Mouse (Mus musculus): ENCODE measurements around the gene Nus1. TPM values are rescaled to one million over a fixed set of nuclear protein-coding genes. Genes with fewer than 3 reads are reported as not detected.

The Nus1 gene
- polyA plus RNA-seq, 1 experiment, result 35.1 TPM

DNA sequence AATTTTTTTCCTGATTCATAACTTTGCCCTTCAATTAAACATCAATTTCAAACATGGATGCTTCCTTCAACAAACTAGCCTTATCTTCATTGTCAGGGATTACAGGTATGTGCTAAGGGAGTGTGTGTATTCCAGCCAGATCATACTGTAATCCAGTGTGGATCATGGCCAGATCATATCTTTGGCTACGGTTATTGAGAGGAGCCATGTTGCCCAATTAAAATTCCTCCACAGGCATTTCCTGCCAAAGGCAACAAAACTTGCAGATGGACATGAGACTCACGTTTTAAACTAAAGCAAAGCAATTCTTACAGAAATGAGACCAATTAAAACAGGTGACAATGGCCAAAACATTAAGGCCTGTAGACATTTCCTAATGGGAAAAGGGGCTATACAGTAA is 889 bp upstream of the Nus1 start:
- no peak for DNase-seq (ENCODE audit: extremely low spot score in 1 of 2, low spot score in 1 of 2)

DNA sequence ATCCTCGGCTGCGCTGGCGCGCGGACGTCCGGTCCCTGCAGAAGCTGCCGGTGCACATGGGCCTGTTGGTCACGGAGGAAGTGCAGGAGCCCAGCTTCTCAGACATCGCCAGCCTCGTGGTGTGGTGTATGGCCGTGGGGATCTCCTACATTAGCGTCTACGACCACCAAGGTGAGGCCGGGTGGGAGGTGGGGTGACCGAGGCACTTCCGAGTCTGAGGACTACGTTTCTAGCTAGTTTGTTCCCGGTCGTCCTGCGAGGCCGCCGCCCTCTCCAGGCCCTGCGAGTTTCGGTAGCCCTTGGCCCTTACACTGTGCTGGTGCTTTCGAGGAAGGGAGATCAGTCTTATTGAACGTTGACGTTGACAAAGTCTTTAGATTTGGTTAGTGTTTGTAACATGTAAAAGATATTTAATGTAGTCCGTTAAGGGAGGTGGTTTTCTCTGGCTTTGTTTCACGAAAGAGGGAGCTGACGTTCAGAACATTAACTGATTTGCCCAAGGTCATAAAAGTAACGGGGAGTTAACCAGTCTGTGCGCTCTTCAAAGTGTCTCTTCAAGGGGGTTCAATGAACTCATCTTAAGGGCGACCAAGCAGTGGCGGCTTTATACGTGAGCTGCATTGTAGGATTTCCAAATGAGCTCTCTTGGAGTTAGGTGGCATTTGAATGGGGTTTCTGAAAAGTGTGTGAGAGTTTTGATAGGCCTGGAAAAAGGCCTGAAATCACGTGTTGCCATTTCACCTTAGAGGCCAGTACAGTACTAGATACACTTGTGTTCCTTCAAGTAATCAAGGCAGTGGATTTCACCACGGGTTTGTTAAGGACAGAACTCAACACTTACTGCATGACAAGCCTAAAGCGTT is 882 bp downstream of the Nus1 start:
- DNase-seq (ENCODE audit: extremely low spot score in 1 of 2, low spot score in 1 of 2), result peak in 1 of 2 experiments; percentile 11

DNA sequence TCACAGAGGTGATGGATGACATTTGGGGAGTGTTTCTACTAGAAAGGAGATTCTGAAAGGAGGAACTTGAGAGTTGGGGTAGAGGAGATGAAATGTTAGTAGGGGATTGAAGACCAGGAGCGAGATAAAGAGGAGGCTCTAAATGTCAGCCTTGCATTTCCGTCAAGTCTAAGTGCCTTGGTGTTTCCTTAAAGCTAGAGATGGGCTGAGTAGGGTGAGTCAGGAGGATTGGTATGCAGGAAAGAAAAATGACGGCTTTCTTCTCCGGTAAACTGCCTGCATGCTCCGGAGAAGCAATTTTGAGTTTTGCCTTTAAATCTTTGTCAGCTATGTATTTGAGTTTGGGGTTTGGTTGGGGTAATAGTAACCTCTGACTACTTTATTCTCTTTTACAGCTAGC is 1.6 kb downstream of the Nus1 start:
- DNase-seq (ENCODE audit: extremely low spot score in 1 of 2, low spot score in 1 of 2), result no peak

DNA sequence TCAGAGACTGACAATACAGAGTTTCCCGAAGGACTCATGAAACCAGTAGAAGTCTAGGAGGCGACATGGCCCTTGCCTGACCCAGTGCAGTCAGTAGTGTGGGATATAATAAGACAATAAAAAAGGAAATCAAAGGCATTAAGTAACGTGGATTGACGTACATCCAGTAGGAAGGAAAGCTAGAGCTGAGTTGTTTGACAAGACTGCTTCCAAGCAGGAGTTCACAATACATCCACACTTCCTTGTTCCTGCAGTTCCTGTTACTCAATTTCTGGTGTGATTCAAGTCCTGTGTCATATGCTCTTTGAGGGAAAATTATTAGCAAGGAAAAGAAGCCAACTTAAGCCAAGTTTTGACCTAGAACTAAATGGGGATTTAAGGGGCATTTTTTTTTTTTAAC is 2.1 kb downstream of the Nus1 start:
- no peak for DNase-seq (ENCODE audit: extremely low spot score in 1 of 2, low spot score in 1 of 2)

- DNase-seq (ENCODE audit: extremely low spot score in 1 of 2, low spot score in 1 of 2), result no peak
Observed at GRCm38 (mm10) chr10:52420526-52420925, 3.2 kb downstream of the Nus1 start.

GRCm38 (mm10) chr10:52421716-52422115 is 4.4 kb downstream of the Nus1 start:
- no peak for DNase-seq (ENCODE audit: extremely low spot score in 1 of 2, low spot score in 1 of 2)

GRCm38 (mm10) chr10:52423097-52423496 is 5.8 kb downstream of the Nus1 start:
- no peak for DNase-seq (ENCODE audit: extremely low spot score in 1 of 2, low spot score in 1 of 2)

DNA sequence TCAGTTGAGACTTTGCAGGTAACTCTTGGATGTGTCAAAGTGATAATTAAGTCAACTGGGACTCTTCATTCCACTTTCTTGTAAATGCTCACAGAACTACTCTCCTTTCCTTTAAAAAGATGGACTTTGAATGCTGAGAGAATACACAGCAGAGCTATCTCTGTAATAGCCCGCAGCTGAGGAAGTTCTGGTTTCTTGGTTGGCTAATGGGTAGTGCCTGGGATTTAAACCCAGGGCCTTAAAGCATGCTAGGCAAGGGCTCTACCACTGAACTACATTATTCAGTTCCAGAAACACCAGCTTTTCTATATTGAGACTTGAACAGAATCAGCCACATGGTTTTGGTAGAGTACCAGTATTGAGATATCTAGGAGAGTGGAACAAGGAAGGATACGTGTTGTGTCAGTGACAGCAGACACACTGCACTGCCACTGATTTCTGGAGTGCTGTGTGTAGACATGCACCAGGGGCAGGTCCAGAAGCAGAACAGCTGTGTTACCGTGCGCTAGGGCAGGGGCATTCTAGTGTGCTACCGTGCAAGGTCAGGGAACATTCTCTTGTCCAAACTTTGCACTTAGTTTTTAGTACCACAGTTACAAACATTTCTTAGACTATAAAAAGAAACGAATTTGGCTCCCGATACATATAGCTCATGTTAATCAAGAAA is 9.1 kb downstream of the Nus1 start:
- no peak for DNase-seq (ENCODE audit: extremely low spot score in 1 of 2, low spot score in 1 of 2)

GRCm38 (mm10) chr10:52427634-52428415 is 10.5 kb downstream of the Nus1 start:
- no peak for DNase-seq (ENCODE audit: extremely low spot score in 1 of 2, low spot score in 1 of 2)

DNA sequence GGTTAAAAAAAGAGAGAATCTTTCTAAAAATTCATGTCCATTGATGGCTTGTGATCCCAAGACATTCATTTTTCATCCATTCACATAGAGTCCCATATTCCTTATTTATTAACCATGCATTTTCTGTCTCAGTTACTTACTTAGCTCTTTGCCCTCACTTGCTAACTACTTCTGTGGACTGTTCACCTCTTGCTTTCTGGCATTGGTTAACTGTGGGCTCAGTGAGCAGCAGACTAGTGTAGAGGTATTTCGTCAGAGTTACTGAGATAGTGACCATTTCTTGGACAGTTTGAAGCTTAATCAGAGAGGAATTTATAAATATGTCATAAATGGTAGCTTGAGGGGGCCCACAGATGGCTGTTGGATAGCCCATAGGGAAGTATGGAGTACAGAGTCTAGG is 13.6 kb downstream of the Nus1 start:
- DNase-seq (ENCODE audit: extremely low spot score in 1 of 2, low spot score in 1 of 2), result no peak

DNA sequence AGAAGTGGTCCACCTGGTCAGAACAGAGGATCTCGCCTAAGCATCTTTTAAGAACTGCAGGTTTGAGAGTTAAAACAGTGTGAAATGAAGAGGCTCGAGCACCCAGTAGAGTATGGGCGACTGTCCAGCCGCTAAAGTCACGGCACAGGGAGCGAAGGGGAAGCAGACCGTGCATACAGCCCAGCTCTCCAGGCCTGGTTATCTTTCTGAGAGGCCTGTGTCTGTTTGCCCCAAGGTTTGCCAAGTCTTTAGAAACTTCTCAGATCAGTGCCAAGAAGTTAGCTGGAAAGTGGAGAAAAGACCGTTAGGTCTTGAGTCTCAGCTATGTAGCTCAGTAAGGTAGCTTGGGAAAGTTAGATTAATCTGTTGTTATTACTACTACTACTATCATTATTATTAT is 17.5 kb downstream of the Nus1 start:
- DNase-seq (ENCODE audit: extremely low spot score in 1 of 2, low spot score in 1 of 2), result no peak

DNA sequence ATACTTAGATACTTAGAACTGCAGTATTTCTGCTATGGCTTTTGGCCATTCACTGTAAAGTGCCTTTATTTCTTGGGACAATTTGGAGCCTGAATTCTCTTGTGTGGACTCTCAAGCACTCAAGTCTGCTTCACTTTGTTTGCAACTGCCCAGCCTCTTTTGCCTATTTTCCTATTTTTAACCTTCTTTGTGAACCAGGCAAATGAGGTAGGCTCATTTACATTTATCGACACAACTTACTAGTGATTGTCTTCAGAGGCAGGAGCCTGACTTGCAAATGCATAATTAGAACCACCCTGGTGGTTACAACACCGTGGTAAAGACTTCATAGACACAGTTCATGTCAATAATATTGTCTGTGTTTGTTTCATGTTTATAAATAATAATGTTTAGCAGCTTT is 43.3 kb downstream of the Nus1 start:
- no peak for DNase-seq (ENCODE audit: extremely low spot score in 1 of 2, low spot score in 1 of 2)

DNA sequence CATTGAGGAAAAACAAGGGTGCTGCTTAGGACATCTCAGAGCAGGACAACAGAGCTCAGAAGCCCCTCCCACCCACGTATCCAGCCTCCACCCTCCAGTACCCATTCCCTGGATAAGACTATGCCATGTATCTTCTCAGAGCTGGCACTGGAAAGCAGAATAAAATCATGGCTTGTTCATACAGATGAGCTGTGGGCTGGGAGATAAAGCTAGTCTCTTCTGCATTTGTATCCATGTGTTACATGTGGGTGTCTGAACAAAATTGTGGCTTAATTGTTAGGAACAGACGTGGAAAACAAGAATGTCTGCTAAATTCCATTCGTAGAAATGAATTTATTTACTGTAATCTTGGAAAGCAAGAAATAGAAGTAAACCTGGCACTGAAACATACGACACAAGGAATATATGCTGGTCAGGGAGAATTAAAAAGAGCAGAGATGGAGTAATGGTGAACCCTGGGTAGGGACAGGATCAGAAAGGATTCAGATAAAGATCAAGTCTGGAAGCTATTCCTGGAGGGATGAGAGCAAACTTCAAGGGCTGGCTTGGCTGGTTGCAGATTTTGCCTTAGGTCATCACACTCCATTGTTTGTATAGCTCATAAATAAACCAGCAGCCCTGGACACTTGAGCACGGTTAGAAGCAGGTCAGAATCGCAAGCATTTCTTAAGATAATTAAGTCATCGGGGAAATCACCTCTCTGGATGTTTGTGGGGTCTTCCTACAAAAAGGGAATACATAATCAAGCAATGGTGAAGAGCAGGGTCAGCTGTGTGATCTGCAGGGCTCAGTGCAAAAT is 46.8 kb downstream of the Nus1 start:
- peak in 1 of 2 experiments; percentile 3 for DNase-seq (ENCODE audit: extremely low spot score in 1 of 2, low spot score in 1 of 2)

DNA sequence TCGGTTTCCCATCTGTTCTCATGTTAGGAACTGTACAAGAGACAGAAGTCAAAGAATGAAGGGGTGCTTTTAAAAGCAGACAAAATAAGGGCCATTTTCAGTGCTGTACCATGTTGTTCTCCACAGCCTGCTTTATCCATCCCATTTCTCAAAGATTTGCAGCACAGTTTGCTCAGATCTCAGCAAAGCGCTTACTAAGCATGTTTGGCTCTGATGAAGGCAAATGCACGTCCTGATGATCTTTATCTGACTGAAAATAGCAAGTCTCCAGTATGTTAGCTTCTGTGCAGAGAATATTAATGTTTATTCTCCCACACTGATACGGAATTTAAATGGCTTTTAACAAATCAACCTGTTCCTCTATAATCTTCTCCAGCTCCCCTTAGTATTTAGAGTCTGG is 54.2 kb downstream of the Nus1 start:
- DNase-seq (ENCODE audit: extremely low spot score in 1 of 2, low spot score in 1 of 2), result no peak

Other genes starting within 250 kb of the Nus1 start
- not detected in 2 replicates for gene Ros1, start 222.3 kb upstream of the Nus1 start, polyA plus RNA-seq (2012; rRNA removed)
- gene Dcbld1, start 183.9 kb upstream of the Nus1 start, polyA plus RNA-seq (2012; rRNA removed), result 6.6 TPM in 2 replicates
- not detected in 2 replicates for gene Gm26741, start 58.8 kb upstream of the Nus1 start, polyA plus RNA-seq (2012; rRNA removed)
- 25.0 and 25.1 TPM in 2 replicates for gene Gopc, start 35.4 kb upstream of the Nus1 start, polyA plus RNA-seq (2012; rRNA removed)
- gene Nepn, start 28.6 kb upstream of the Nus1 start, polyA plus RNA-seq (2012; rRNA removed), result 0.11 and 0.12 TPM in 2 replicates

Data from frontal cortex, adult 2 months (tissue).